Mouse (Mus musculus): ENCODE data around the gene Hnrnpul2. TPM values are rescaled to one million over a fixed set of nuclear protein-coding genes. Genes with fewer than 3 reads are reported as not detected.
"Not testable (repeated sequence)": the region's sequence is repeated elsewhere in the genome, so short reads cannot be mapped to it uniquely, and the experiment has no call there.

The Hnrnpul2 gene
- polyA plus RNA-seq, 1 experiment from 2014 or later = 6.9 TPM

- Histone ChIP-seq H3K4me2 (ENCODE audit: low read depth, severe bottlenecking) (no peak overlapping the region), H3K36me3 (ENCODE audit: control insufficient read depth, insufficient read depth, low read length) (peaks cover 8% of the 10 kb centered on the region), H3K27me3 (ENCODE audit: control insufficient read depth, insufficient read depth, low read length) (no peaks in the 10 kb centered on the region), H3K4me1 (ENCODE audit: control insufficient read depth, insufficient read depth, low read length) (0 out of 2 replicates have a peak, but pooled peaks cover 4% of the 10 kb centered on the region), H3K9ac (ENCODE audit: low read length) (no peak overlapping the region), H3K27ac (replicated peaks; ENCODE audit: low read depth, low read length) (no peak overlapping the region), H3K9me3 (ENCODE audit: control insufficient read depth, low read length) (no peaks in the 10 kb centered on the region), H3K4me3 (ENCODE audit: low read depth, low read length) (no peak overlapping the region)
- WGBS = 52% methylated on average over 7 of the region's 7 CpGs
- ATAC-seq (ENCODE audit: insufficient number of reproducible peaks, low FRiP score, low TSS enrichment, low read depth) (no peak), DNase-seq (ENCODE audit: low spot score) (no peak)
Measured at GRCm38 (mm10) chr19:8851639-8852038, 31.8 kb downstream of the Hnrnpul2 start.

GRCm38 (mm10) chr19:8852236-8852928 is 32.6 kb downstream of the Hnrnpul2 start:
- Histone ChIP-seq H3K4me2 (ENCODE audit: low read depth, severe bottlenecking) (no peak overlapping the region), H3K9ac (ENCODE audit: low read length) (no peak overlapping the region; the same call in 1 of the 2 replicates), H3K4me3 (ENCODE audit: low read depth, low read length) (no peak overlapping the region), H3K27ac (replicated peaks; ENCODE audit: low read depth, low read length) (no peak overlapping the region), H3K9me3 (ENCODE audit: control insufficient read depth, low read length) (no peaks in the 10 kb centered on the region), H3K36me3 (ENCODE audit: control insufficient read depth, insufficient read depth, low read length) (peaks cover 6% of the 10 kb centered on the region), H3K27me3 (ENCODE audit: control insufficient read depth, insufficient read depth, low read length) (no peaks in the 10 kb centered on the region), H3K4me1 (ENCODE audit: control insufficient read depth, insufficient read depth, low read length) (0 out of 2 replicates have a peak, but pooled peaks cover 4% of the 10 kb centered on the region)
- 54% methylated on average over 10 of the region's 10 CpGs for WGBS
- DNase-seq (ENCODE audit: low spot score) (no peak), ATAC-seq (ENCODE audit: insufficient number of reproducible peaks, low FRiP score, low TSS enrichment, low read depth) (no peak)

- H3K36me3 ChIP-seq (ENCODE audit: control insufficient read depth, insufficient read depth, low read length) = 0 out of 2 replicates have a peak, but pooled peaks cover 2% of the 10 kb centered on the region
- H3K4me1 ChIP-seq (ENCODE audit: control insufficient read depth, insufficient read depth, low read length) = 0 out of 2 replicates have a peak, but pooled peaks cover 4% of the 10 kb centered on the region
- no peaks in the 10 kb centered on the region for H3K27me3 ChIP-seq (ENCODE audit: control insufficient read depth, insufficient read depth, low read length)
- no peaks in the 10 kb centered on the region for H3K9me3 ChIP-seq (ENCODE audit: control insufficient read depth, low read length)
- H3K4me3 ChIP-seq (ENCODE audit: low read depth, low read length) = no peak overlapping the region
- no peak overlapping the region for H3K9ac ChIP-seq (ENCODE audit: low read length)
- H3K4me2 ChIP-seq (ENCODE audit: low read depth, severe bottlenecking) = no peak overlapping the region
- ATAC-seq (ENCODE audit: insufficient number of reproducible peaks, low FRiP score, low TSS enrichment, low read depth) (no peak), DNase-seq (ENCODE audit: low spot score) (no peak)
- no peak overlapping the region for H3K27ac ChIP-seq (replicated peaks; ENCODE audit: low read depth, low read length)
- WGBS = 88% methylated on average over 3 of the region's 3 CpGs
Measured at GRCm38 (mm10) chr19:8853117-8853516, 33.3 kb downstream of the Hnrnpul2 start.

GRCm38 (mm10) chr19:8857689-8858088 is 37.9 kb downstream of the Hnrnpul2 start:
- Histone ChIP-seq H3K4me2 (ENCODE audit: low read depth, severe bottlenecking) (no peak overlapping the region), H3K9me3 (ENCODE audit: control insufficient read depth, low read length) (no peaks in the 10 kb centered on the region), H3K27me3 (ENCODE audit: control insufficient read depth, insufficient read depth, low read length) (no peaks in the 10 kb centered on the region), H3K4me3 (ENCODE audit: low read depth, low read length) (no peak overlapping the region), H3K27ac (replicated peaks; ENCODE audit: low read depth, low read length) (no peak overlapping the region), H3K9ac (ENCODE audit: low read length) (no peak overlapping the region), H3K36me3 (ENCODE audit: control insufficient read depth, insufficient read depth, low read length) (no peaks in the 10 kb centered on the region), H3K4me1 (ENCODE audit: control insufficient read depth, insufficient read depth, low read length) (no peaks in the 10 kb centered on the region)
- peak; percentile 45 for DNase-seq (ENCODE audit: low spot score)
- 39% methylated on average over 4 of the region's 4 CpGs for WGBS
- ATAC-seq (ENCODE audit: insufficient number of reproducible peaks, low FRiP score, low TSS enrichment, low read depth) = no peak

GRCm38 (mm10) chr19:8859018-8859417 is 39.2 kb downstream of the Hnrnpul2 start:
- Histone ChIP-seq H3K27ac (replicated peaks; ENCODE audit: low read depth, low read length) (no peak overlapping the region), H3K27me3 (ENCODE audit: control insufficient read depth, insufficient read depth, low read length) (no peaks in the 10 kb centered on the region), H3K9ac (ENCODE audit: low read length) (no peak overlapping the region), H3K4me3 (ENCODE audit: low read depth, low read length) (no peak overlapping the region), H3K4me1 (ENCODE audit: control insufficient read depth, insufficient read depth, low read length) (no peaks in the 10 kb centered on the region), H3K36me3 (ENCODE audit: control insufficient read depth, insufficient read depth, low read length) (no peaks in the 10 kb centered on the region), H3K4me2 (ENCODE audit: low read depth, severe bottlenecking) (no peak overlapping the region), H3K9me3 (ENCODE audit: control insufficient read depth, low read length) (no peaks in the 10 kb centered on the region)
- no peak for DNase-seq (ENCODE audit: low spot score)
- ATAC-seq (ENCODE audit: insufficient number of reproducible peaks, low FRiP score, low TSS enrichment, low read depth) = no peak
- WGBS = 16% methylated on average over 1 of the region's 1 CpGs

GRCm38 (mm10) chr19:8864265-8864664 is 44.5 kb downstream of the Hnrnpul2 start:
- Histone ChIP-seq H3K4me2 (ENCODE audit: low read depth, severe bottlenecking) (no peak overlapping the region), H3K27ac (replicated peaks; ENCODE audit: low read depth, low read length) (no peak overlapping the region), H3K27me3 (ENCODE audit: control insufficient read depth, insufficient read depth, low read length) (no peaks in the 10 kb centered on the region), H3K9me3 (ENCODE audit: control insufficient read depth, low read length) (no peaks in the 10 kb centered on the region), H3K9ac (ENCODE audit: low read length) (no peak overlapping the region), H3K4me3 (ENCODE audit: low read depth, low read length) (no peak overlapping the region), H3K4me1 (ENCODE audit: control insufficient read depth, insufficient read depth, low read length) (no peaks in the 10 kb centered on the region), H3K36me3 (ENCODE audit: control insufficient read depth, insufficient read depth, low read length) (no peaks in the 10 kb centered on the region)
- ATAC-seq (ENCODE audit: insufficient number of reproducible peaks, low FRiP score, low TSS enrichment, low read depth) (no peak), DNase-seq (ENCODE audit: low spot score) (no peak)
- 83% methylated on average over 6 of the region's 6 CpGs for WGBS

GRCm38 (mm10) chr19:8870381-8870780 is 50.6 kb downstream of the Hnrnpul2 start:
- not testable (repeated sequence) for H3K27me3 ChIP-seq (ENCODE audit: control insufficient read depth, insufficient read depth, low read length); H3K4me1 ChIP-seq (ENCODE audit: control insufficient read depth, insufficient read depth, low read length); H3K4me3 ChIP-seq (ENCODE audit: low read depth, low read length); H3K9ac ChIP-seq (ENCODE audit: low read length); ATAC-seq (ENCODE audit: insufficient number of reproducible peaks, low FRiP score, low TSS enrichment, low read depth); H3K27ac ChIP-seq (replicated peaks; ENCODE audit: low read depth, low read length); H3K9me3 ChIP-seq (ENCODE audit: control insufficient read depth, low read length); DNase-seq (ENCODE audit: low spot score); H3K36me3 ChIP-seq (ENCODE audit: control insufficient read depth, insufficient read depth, low read length)
- 76% methylated on average over 3 of the region's 3 CpGs for WGBS
- 0 out of 2 replicates have a peak overlapping the region, but pooled peaks have one; percentile 55 for H3K4me2 ChIP-seq (ENCODE audit: low read depth, severe bottlenecking)

GRCm38 (mm10) chr19:8870838-8871237 is 51.0 kb downstream of the Hnrnpul2 start:
- no peaks in the 10 kb centered on the region for H3K27me3 ChIP-seq (ENCODE audit: control insufficient read depth, insufficient read depth, low read length)
- H3K4me3 ChIP-seq (ENCODE audit: low read depth, low read length) = peak overlapping the region; percentile 74
- H3K4me2 ChIP-seq (ENCODE audit: low read depth, severe bottlenecking) = peak overlapping the region; percentile 55
- peaks cover 5% of the 10 kb centered on the region; the same call in 1 of the 2 replicates for H3K4me1 ChIP-seq (ENCODE audit: control insufficient read depth, insufficient read depth, low read length)
- H3K9ac ChIP-seq (ENCODE audit: low read length) = peak overlapping the region; percentile 78
- peaks cover 8% of the 10 kb centered on the region for H3K36me3 ChIP-seq (ENCODE audit: control insufficient read depth, insufficient read depth, low read length)
- WGBS = 58% methylated on average over 9 of the region's 9 CpGs
- ATAC-seq (ENCODE audit: insufficient number of reproducible peaks, low FRiP score, low TSS enrichment, low read depth) = peak; percentile 1; the same call in 1 of the 2 replicates
- H3K27ac ChIP-seq (replicated peaks; ENCODE audit: low read depth, low read length) = no peak overlapping the region
- no peak for DNase-seq (ENCODE audit: low spot score)
- H3K9me3 ChIP-seq (ENCODE audit: control insufficient read depth, low read length) = no peaks in the 10 kb centered on the region

Measured in limb, embryonic 11.5 days (tissue).